10 mouse cellular contexts compared by ENCODE assay signal in genomic region chr1:134741433-134741832, GRCm38 (mm10).
A peak's percentile ranks its signal among the peaks of the same experiment; 100 is the strongest.
DNase-seq lines count a peak whose midpoint lies in the region; ATAC-seq and TF ChIP-seq lines count a peak whose summit lies in the region.
"Had no signal": no experiment of that assay in that cellular context is flagged by ENCODE, and none has a peak within 500 bp of the region (broad histone marks: within the 10 kb centered on the region; RNA-seq: fewer than 3 reads in every experiment).

No protein-coding gene starts in this region.

- ATAC-seq in frontal cortex, adult (ENCODE audit: low TSS enrichment) = no peak

- no peak for TF ChIP-seq POLR2A in bone marrow, adult 2 months (IDR thresholded peaks at IDR 0.05; ENCODE audit: borderline replicate concordance, control insufficient read depth, low read depth, low read length)

- peaks cover 1% of the 10 kb centered on the region for H3K4me1 ChIP-seq in bone marrow, adult 2 months (ENCODE audit: control insufficient read depth, insufficient read depth, low read length)
- H3K4me1 ChIP-seq: embryonic facial prominence, embryonic 15.5 days; limb, embryonic 13.5 days had no signal

- no peak overlapping the region for H3K4me3 ChIP-seq in layer of hippocampus, adult 2 months
- no peak overlapping the region for H3K4me3 ChIP-seq in bone marrow, adult 2 months (replicated peaks; ENCODE audit: control insufficient read depth, low read depth, low read length)
- H3K4me3 ChIP-seq: embryonic facial prominence, embryonic 15.5 days; limb, embryonic 13.5 days had no signal

- H3K27ac ChIP-seq in layer of hippocampus, adult 2 months = no peak overlapping the region
- no peak overlapping the region for H3K27ac ChIP-seq in bone marrow, adult 2 months (ENCODE audit: control insufficient read depth, insufficient read depth, low read depth, low read length, poor library complexity)
- H3K27ac ChIP-seq: embryonic facial prominence, embryonic 15.5 days; limb, embryonic 13.5 days had no signal

- DNase-seq in adrenal gland, postnatal 10 days = peak; percentile 50
- no peak for DNase-seq in adrenal gland, adult 8-10 months
- DNase-seq in layer of hippocampus, adult 2 months (ENCODE audit: low spot score in 2 of 2) = no peak
- no peak for DNase-seq in layer of hippocampus, adult 11-12 months (ENCODE audit: low spot score)
- peak; percentile 60 for DNase-seq in lung, postnatal 10 days
- no peak for DNase-seq in ovary, postnatal 36 days (ENCODE audit: low spot score)

- TF ChIP-seq CTCF in layer of hippocampus, adult 2 months (conservative IDR thresholded peaks at IDR 0.05) = peak; percentile 27
- peak; percentile 36 for TF ChIP-seq CTCF in bone marrow, adult 2 months (IDR thresholded peaks at IDR 0.05; ENCODE audit: control insufficient read depth, insufficient read depth, low read length)

- WGBS in bone marrow, adult 2 months = 74% methylated on average over 6 of the region's 6 CpGs

Comparison
In these comparisons a context has a peak if more than half of its experiments do, and no peak if none do; other contexts are left out.
1. DNase-seq: peak in adrenal gland, postnatal 10 days (single experiment) and lung, postnatal 10 days (single experiment); none in adrenal gland, adult 8-10 months (single experiment), layer of hippocampus, adult 2 months (0 of 2), layer of hippocampus, adult 11-12 months (single experiment) and ovary, postnatal 36 days (single experiment).